In genomic region chr4:151962817-151963216, GRCm38 (mm10) we compare ENCODE assay signal across 15 mouse cellular contexts. TPM values are rescaled to one million over a fixed set of nuclear protein-coding genes. Genes with fewer than 3 reads are reported as not detected.
DNase-seq lines count a peak whose midpoint lies in the region; ATAC-seq and TF ChIP-seq lines count a peak whose summit lies in the region.
"Had no signal": no experiment of that assay in that cellular context is flagged by ENCODE, and none has a peak within 500 bp of the region (broad histone marks: within the 10 kb centered on the region; RNA-seq: fewer than 3 reads in every experiment).

No protein-coding gene starts in this region.

- TF ChIP-seq RAD21 in MEL (IDR thresholded peaks at IDR 0.05; ENCODE audit: low read depth, low read length): no peak

- no peak overlapping the region for H3K4me2 ChIP-seq in liver, embryonic 11.5 days
- no peak overlapping the region for H3K4me2 ChIP-seq in forebrain, postnatal 0 days (ENCODE audit: low read depth)
- H3K4me2 ChIP-seq: embryonic facial prominence, embryonic 15.5 days; hindbrain, embryonic 15.5 days had no signal

- peak; percentile 23; the same call in 1 of the 2 replicates for ATAC-seq in liver, embryonic 11.5 days (replicated peaks; ENCODE audit: low FRiP score)
- ATAC-seq in megakaryocyte progenitor cell, adult 5-6 weeks (replicated peaks; ENCODE audit: poor library complexity): peak; percentile 30
- no peak for ATAC-seq in forebrain, postnatal 0 days
- ATAC-seq in frontal cortex, adult (ENCODE audit: low TSS enrichment): no peak

- no peak overlapping the region for H3K4me3 ChIP-seq in heart, embryonic 10.5 days
- no peak overlapping the region for H3K4me3 ChIP-seq in MEL (ENCODE audit: control insufficient read depth in 1 of 2, insufficient read depth in 1 of 2, low read depth in 2 of 2, low read length in 2 of 2)
- no peak overlapping the region for H3K4me3 ChIP-seq in liver, embryonic 11.5 days (ENCODE audit: low read depth, low read length)
- no peak overlapping the region for H3K4me3 ChIP-seq in forebrain, postnatal 0 days (ENCODE audit: low read depth, low read length)
- H3K4me3 ChIP-seq: embryonic facial prominence, embryonic 15.5 days; hindbrain, embryonic 15.5 days; layer of hippocampus, adult 2 months; midbrain, embryonic 10.5 days had no signal

- H3K27ac ChIP-seq in heart, embryonic 10.5 days: peak overlapping the region; percentile 26; the same call in 1 of the 2 replicates
- peak overlapping the region; percentile 87 for H3K27ac ChIP-seq in MEL (ENCODE audit: control insufficient read depth, low read depth, low read length)
- peak overlapping the region; percentile 75; the same call in 1 of the 2 replicates for H3K27ac ChIP-seq in liver, embryonic 11.5 days (ENCODE audit: low read depth, low read length)
- no peak overlapping the region for H3K27ac ChIP-seq in forebrain, postnatal 0 days (ENCODE audit: low read depth, low read length)
- H3K27ac ChIP-seq: embryonic facial prominence, embryonic 15.5 days; hindbrain, embryonic 15.5 days; layer of hippocampus, adult 2 months; midbrain, embryonic 10.5 days had no signal

- H3K4me1 ChIP-seq in heart, embryonic 10.5 days: peaks cover 10% of the 10 kb centered on the region
- peaks cover 34 to 48% of the 10 kb centered on the region in 2 experiments for H3K4me1 ChIP-seq in MEL (ENCODE audit: control insufficient read depth in 1 of 2, insufficient read depth in 2 of 2, low read length in 2 of 2)
- peaks cover 46% of the 10 kb centered on the region for H3K4me1 ChIP-seq in liver, embryonic 11.5 days (replicated peaks; ENCODE audit: control insufficient read depth, insufficient read depth, low read length)
- H3K4me1 ChIP-seq in forebrain, postnatal 0 days (ENCODE audit: insufficient read depth): no peaks in the 10 kb centered on the region
- H3K4me1 ChIP-seq: hindbrain, embryonic 15.5 days; midbrain, embryonic 10.5 days had no signal

- peaks cover 4% of the 10 kb centered on the region for H3K79me2 ChIP-seq in MEL (ENCODE audit: control insufficient read depth, insufficient read depth, low read length, poor library complexity)

- TF ChIP-seq POLR2A in MEL (IDR thresholded peaks at IDR 0.05; ENCODE audit: control insufficient read depth in 1 of 2, insufficient read depth in 1 of 2, low read depth in 1 of 2, low read length in 2 of 2, poor library complexity in 1 of 2): 0 out of 4 replicates have a peak, but pooled peaks of 1 of the 2 experiments have one; percentile 44

- TF ChIP-seq EP300 in MEL (IDR thresholded peaks at IDR 0.05; ENCODE audit: low read depth in 1 of 2, low read length in 2 of 2): peak; percentile 85 to 97

- H3K9me3 ChIP-seq in heart, embryonic 10.5 days: no peaks in the 10 kb centered on the region
- no peaks in the 10 kb centered on the region for H3K9me3 ChIP-seq in MEL (replicated peaks; ENCODE audit: insufficient read depth, low read length)
- H3K9me3 ChIP-seq in liver, embryonic 11.5 days (ENCODE audit: control insufficient read depth, low read length): no peaks in the 10 kb centered on the region
- no peaks in the 10 kb centered on the region for H3K9me3 ChIP-seq in forebrain, postnatal 0 days (ENCODE audit: low read length)
- H3K9me3 ChIP-seq: embryonic facial prominence, embryonic 15.5 days; hindbrain, embryonic 15.5 days; midbrain, embryonic 10.5 days had no signal

- H3K9ac ChIP-seq in MEL (ENCODE audit: control insufficient read depth, low read depth, low read length, poor library complexity, severe bottlenecking): peak overlapping the region; percentile 24; the same call in 1 of the 2 replicates
- H3K9ac ChIP-seq in liver, embryonic 11.5 days (ENCODE audit: low read depth, low read length): no peak overlapping the region
- no peak overlapping the region for H3K9ac ChIP-seq in forebrain, postnatal 0 days
- H3K9ac ChIP-seq: embryonic facial prominence, embryonic 15.5 days; hindbrain, embryonic 15.5 days had no signal

- DNase-seq in heart, embryonic 10.5 days (ENCODE audit: low spot score): no peak
- no peak for DNase-seq in heart, adult 8-10 months (ENCODE audit: low spot score)
- DNase-seq in MEL (ENCODE audit: low read depth, low spot score): peak; percentile 88
- DNase-seq in liver, embryonic 11.5 days (ENCODE audit: low spot score): no peak
- DNase-seq in thymus, postnatal 10 days (ENCODE audit: low spot score in 2 of 2): no peak
- no peak for DNase-seq in forebrain, postnatal 0 days
- DNase-seq: adrenal gland, postnatal 36 days; cerebellum, adult 11 months; kidney, adult 2 months had no signal

- peaks cover 86% of the 10 kb centered on the region for H3K36me3 ChIP-seq in heart, embryonic 10.5 days
- peaks cover 20 to 51% of the 10 kb centered on the region in 2 experiments for H3K36me3 ChIP-seq in MEL (ENCODE audit: control insufficient read depth in 1 of 2, insufficient read depth in 2 of 2, low read length in 2 of 2)
- H3K36me3 ChIP-seq in liver, embryonic 11.5 days (ENCODE audit: control insufficient read depth, insufficient read depth, low read length): peaks cover 50% of the 10 kb centered on the region
- peaks cover 57% of the 10 kb centered on the region for H3K36me3 ChIP-seq in forebrain, postnatal 0 days (ENCODE audit: insufficient read depth)

- no peak for TF ChIP-seq CTCF in MEL (IDR thresholded peaks at IDR 0.05 in 2 of 3, conservative IDR thresholded peaks at IDR 0.05 in 1 of 3; ENCODE audit: control insufficient read depth in 1 of 3, insufficient read depth in 1 of 3, low read depth in 2 of 3, low read length in 3 of 3, poor library complexity in 1 of 3, severe bottlenecking in 1 of 3)
- TF ChIP-seq CTCF in forebrain, postnatal 0 days (IDR thresholded peaks at IDR 0.05; ENCODE audit: low read depth): no peak

- no peaks in the 10 kb centered on the region for H3K27me3 ChIP-seq in heart, embryonic 10.5 days (ENCODE audit: insufficient read depth, poor library complexity, severe bottlenecking)
- no peaks in the 10 kb centered on the region for H3K27me3 ChIP-seq in MEL (ENCODE audit: control insufficient read depth in 1 of 2, insufficient read depth in 2 of 2, low read length in 2 of 2)
- no peaks in the 10 kb centered on the region for H3K27me3 ChIP-seq in liver, embryonic 11.5 days (replicated peaks; ENCODE audit: control insufficient read depth, insufficient read depth, low read length)
- H3K27me3 ChIP-seq in forebrain, postnatal 0 days (ENCODE audit: insufficient read depth, low read length): no peaks in the 10 kb centered on the region
- H3K27me3 ChIP-seq: embryonic facial prominence, embryonic 15.5 days; hindbrain, embryonic 15.5 days had no signal

- 76% methylated on average over 3 of the region's 3 CpGs for WGBS in heart, embryonic 10.5 days
- 63% methylated on average over 3 of the region's 3 CpGs for WGBS in liver, embryonic 11.5 days
- WGBS in forebrain, postnatal 0 days: 95% methylated on average over 3 of the region's 3 CpGs

RNA-seq across cellular contexts. Expression of gene Thap3, which starts 26.0 kb away (rescaled TPM):
- 29.3 and 30.1 TPM in 2 replicates for polyA plus RNA-seq in heart, embryonic 10.5 days (2016; fragmentation: Nextera tagmentation; extraction: Ambion mirVana)
- 10 to 100 TPM; 12.4 to 15.8 (median 13.6) TPM for total RNA-seq in heart, adult 8-10 months (2022)
- total RNA-seq in MEL (2012; rRNA removed): 12.0 and 13.7 TPM in 2 replicates
- 10 to 100 TPM in 1 of 2 experiments, not detected in 1; 17.2 TPM for polyA plus RNA-seq in MEL (2012; ENCODE audit: insufficient read depth in 1 of 2, insufficient read length in 2 of 2, low read depth in 1 of 2, low replicate concordance in 2 of 2, missing spikeins in 1 of 2)
- polyA plus RNA-seq in liver, embryonic 11.5 days (2014; fragmentation: Nextera tagmentation; extraction: Ambion mirVana): 14.3 and 14.5 TPM in 2 replicates
- 7.2 and 8.0 TPM in 2 replicates for total RNA-seq in megakaryocyte progenitor cell, adult 5-6 weeks (2015)
- total RNA-seq in megakaryocyte progenitor cell, adult 5-6 weeks (2017): 6.1 and 6.4 TPM in 2 replicates
- total RNA-seq in forebrain, postnatal 0 days (2014; rRNA removed): 19.7 and 22.3 TPM in 2 replicates
- 48.8 and 52.2 TPM in 2 replicates for polyA plus RNA-seq in forebrain, postnatal 0 days (2015; fragmentation: Nextera tagmentation; extraction: Ambion mirVana)

RNA-seq across cellular contexts. Expression of gene Dnajc11, which starts 29.3 kb away (rescaled TPM):
- polyA plus RNA-seq in heart, embryonic 10.5 days (2016; fragmentation: Nextera tagmentation; extraction: Ambion mirVana): 80.5 and 85.8 TPM in 2 replicates
- total RNA-seq in heart, adult 8-10 months (2022): 100 to 1,000 TPM in 1 of 4 experiments, 10 to 100 TPM in 3; 71.2 to 111 (median 87.7) TPM
- total RNA-seq in MEL (2012; rRNA removed): 109 and 128 TPM in 2 replicates
- 100 to 1,000 TPM; 157 to 278 TPM for polyA plus RNA-seq in MEL (2012; ENCODE audit: insufficient read depth in 1 of 2, insufficient read length in 2 of 2, low read depth in 1 of 2, low replicate concordance in 2 of 2, missing spikeins in 1 of 2)
- 101 and 102 TPM in 2 replicates for polyA plus RNA-seq in liver, embryonic 11.5 days (2014; fragmentation: Nextera tagmentation; extraction: Ambion mirVana)
- total RNA-seq in megakaryocyte progenitor cell, adult 5-6 weeks (2015): 35.5 and 45.2 TPM in 2 replicates
- 89.2 and 106 TPM in 2 replicates for total RNA-seq in megakaryocyte progenitor cell, adult 5-6 weeks (2017)
- 72.2 and 75.2 TPM in 2 replicates for total RNA-seq in forebrain, postnatal 0 days (2014; rRNA removed)
- 62.0 and 72.3 TPM in 2 replicates for polyA plus RNA-seq in forebrain, postnatal 0 days (2015; fragmentation: Nextera tagmentation; extraction: Ambion mirVana)

RNA-seq across cellular contexts. Expression of gene Phf13, which starts 33.2 kb away (rescaled TPM):
- 22.9 and 26.2 TPM in 2 replicates for polyA plus RNA-seq in heart, embryonic 10.5 days (2016; fragmentation: Nextera tagmentation; extraction: Ambion mirVana)
- 1 to 10 TPM; 4.6 to 5.7 (median 5.1) TPM for total RNA-seq in heart, adult 8-10 months (2022)
- 2.0 and 3.2 TPM in 2 replicates for total RNA-seq in MEL (2012; rRNA removed)
- 1 to 10 TPM in 1 of 2 experiments, not detected in 1; 6.6 TPM for polyA plus RNA-seq in MEL (2012; ENCODE audit: insufficient read depth in 1 of 2, insufficient read length in 2 of 2, low read depth in 1 of 2, low replicate concordance in 2 of 2, missing spikeins in 1 of 2)
- polyA plus RNA-seq in liver, embryonic 11.5 days (2014; fragmentation: Nextera tagmentation; extraction: Ambion mirVana): 15.5 and 16.5 TPM in 2 replicates
- total RNA-seq in megakaryocyte progenitor cell, adult 5-6 weeks (2015): 2.8 and 4.6 TPM in 2 replicates
- total RNA-seq in megakaryocyte progenitor cell, adult 5-6 weeks (2017): 1.0 and 2.7 TPM in 2 replicates
- total RNA-seq in forebrain, postnatal 0 days (2014; rRNA removed): 15.7 and 17.1 TPM in 2 replicates
- 11.0 and 17.2 TPM in 2 replicates for polyA plus RNA-seq in forebrain, postnatal 0 days (2015; fragmentation: Nextera tagmentation; extraction: Ambion mirVana)

RNA-seq across cellular contexts. Expression of gene Klhl21, which starts 45.8 kb away (rescaled TPM):
- polyA plus RNA-seq in heart, embryonic 10.5 days (2016; fragmentation: Nextera tagmentation; extraction: Ambion mirVana): 28.4 and 42.2 TPM in 2 replicates
- total RNA-seq in heart, adult 8-10 months (2022): 100 to 1,000 TPM in 1 of 4 experiments, 10 to 100 TPM in 3; 87.7 to 109 (median 93.7) TPM
- total RNA-seq in MEL (2012; rRNA removed): 17.5 and 18.0 TPM in 2 replicates
- polyA plus RNA-seq in MEL (2012; ENCODE audit: insufficient read depth in 1 of 2, insufficient read length in 2 of 2, low read depth in 1 of 2, low replicate concordance in 2 of 2, missing spikeins in 1 of 2): 10 to 100 TPM in 1 of 2 experiments, not detected in 1; 22.5 TPM
- 9.1 and 9.4 TPM in 2 replicates for polyA plus RNA-seq in liver, embryonic 11.5 days (2014; fragmentation: Nextera tagmentation; extraction: Ambion mirVana)
- total RNA-seq in megakaryocyte progenitor cell, adult 5-6 weeks (2015): 3.4 and 3.6 TPM in 2 replicates
- total RNA-seq in megakaryocyte progenitor cell, adult 5-6 weeks (2017): 6.6 and 7.9 TPM in 2 replicates
- 5.0 and 8.1 TPM in 2 replicates for total RNA-seq in forebrain, postnatal 0 days (2014; rRNA removed)
- 2.6 and 3.4 TPM in 2 replicates for polyA plus RNA-seq in forebrain, postnatal 0 days (2015; fragmentation: Nextera tagmentation; extraction: Ambion mirVana)

Comparison
In these comparisons a context has a peak if more than half of its experiments do, and no peak if none do; other contexts are left out.
1. ATAC-seq: peak in liver, embryonic 11.5 days (single experiment) and megakaryocyte progenitor cell, adult 5-6 weeks (single experiment); none in forebrain, postnatal 0 days (single experiment) and frontal cortex, adult (single experiment).